Mouse (Mus musculus) thymus, adult 2 months (tissue): Measurements from ENCODE around the gene Blvrb. TPM values are rescaled to one million over a fixed set of nuclear protein-coding genes. Genes with fewer than 3 reads are reported as not detected.

Source experiments
- DNase-seq: peaks from one replicate; pipeline ENCODE4 v3.0.0; 2021
- H3K27ac ChIP-seq: fragments of 200-500 bp; 2 replicates; pipeline ENCODE4 v1.5.1; 2012; ENCODE audit warnings: low read length, control low read depth; ENCODE audit not compliant: control insufficient read depth, insufficient read depth
- H3K27me3 ChIP-seq: fragments of 200-500 bp; 2 replicates; pipeline ENCODE4 v1.6.1; 2012; ENCODE audit warnings: mild to moderate bottlenecking, low read length, moderate library complexity, mixed read lengths; ENCODE audit not compliant: control insufficient read depth, insufficient read depth
- H3K36me3 ChIP-seq: fragments of 200-500 bp; 2 replicates; pipeline ENCODE4 v1.6.1; 2012; ENCODE audit warnings: mild to moderate bottlenecking, low read length, moderate library complexity; ENCODE audit not compliant: control insufficient read depth, insufficient read depth
- H3K4me1 ChIP-seq: fragments of 200-500 bp; replicated peaks from 2 replicates; pipeline ENCODE4 v1.6.1; 2012; ENCODE audit warnings: low read length; ENCODE audit not compliant: control insufficient read depth, insufficient read depth
- H3K4me3 ChIP-seq: fragments of 200-500 bp; 2 replicates; pipeline ENCODE4 v1.5.1; 2012; ENCODE audit warnings: mild to moderate bottlenecking, low read length, control low read depth, moderate library complexity; ENCODE audit not compliant: control insufficient read depth, insufficient read depth
- CTCF ChIP-seq: fragments of 200-500 bp; IDR thresholded peaks from 2 replicates; pipeline ENCODE4 v1.5.1; 2012; ENCODE audit warnings: mild to moderate bottlenecking, control low read depth, low read length, moderate library complexity, borderline replicate concordance; ENCODE audit not compliant: control insufficient read depth, poor library complexity, insufficient read depth; ENCODE audit errors: extremely low read depth
- POLR2A ChIP-seq: fragments of 200-500 bp; IDR thresholded peaks from 2 replicates; pipeline ENCODE4 v1.6.1; 2012; ENCODE audit warnings: mild to moderate bottlenecking, low read length, control low read depth, moderate library complexity; ENCODE audit not compliant: control insufficient read depth, poor library complexity, insufficient read depth; ENCODE audit errors: extremely low read depth
- WGBS: fragments of 180-500 bp; shearing (Covaris S2); methylation state at CpG from one replicate; pipeline ENCODE4 v1.1.7; 2018; 5-methylcytosine and 5-hydroxymethylcytosine counted together
- polyA plus RNA-seq: library from polyadenylated mRNA; depleted of rRNA; stranded (reverse); fragments of >200 nt; gene quantifications from 2 replicates; pipeline ENCODE4 v1.2.3, GENCODE M21; 2012

Blvrb gene
- polyA plus RNA-seq, 1 experiment: 50.8 TPM

GRCm38 (mm10) chr7:27433349-27433748 lies 14.4 kb upstream of the Blvrb start:
- H3K36me3 ChIP-seq: no peaks in the 10 kb centered on the region
- H3K27ac ChIP-seq: no peak overlapping the region
- peaks cover 3% of the 10 kb centered on the region; the same call in 1 of the 2 replicates for H3K27me3 ChIP-seq
- TF ChIP-seq POLR2A: no peak
- no peak for TF ChIP-seq CTCF
- DNase-seq: no peak
- WGBS: 33% methylated on average over 10 of the region's 10 CpGs
- no peak overlapping the region for H3K4me3 ChIP-seq
- H3K4me1 ChIP-seq: no peaks in the 10 kb centered on the region

- 16% methylated on average over 10 of the region's 10 CpGs for WGBS
- H3K4me3 ChIP-seq: no peak overlapping the region
Measured at GRCm38 (mm10) chr7:27433794-27434193, 14.0 kb upstream of the Blvrb start.

GRCm38 (mm10) chr7:27437544-27437943 lies 10.2 kb upstream of the Blvrb start:
- WGBS: 72% methylated on average over 5 of the region's 5 CpGs
- Histone ChIP-seq H3K27me3 (peaks cover 3% of the 10 kb centered on the region; the same call in 1 of the 2 replicates), H3K27ac (no peak overlapping the region), H3K4me3 (no peak overlapping the region), H3K36me3 (no peaks in the 10 kb centered on the region), H3K4me1 (no peaks in the 10 kb centered on the region)
- DNase-seq: peak; percentile 39
- TF ChIP-seq POLR2A (no peak), CTCF (no peak)

More at GRCm38 (mm10) chr7:27433794-27434193, 14.0 kb upstream of the Blvrb start:
- no peak overlapping the region for H3K27ac ChIP-seq
- TF ChIP-seq POLR2A: no peak
- no peak for TF ChIP-seq CTCF
- H3K36me3 ChIP-seq: no peaks in the 10 kb centered on the region
- H3K4me1 ChIP-seq: no peaks in the 10 kb centered on the region
- H3K27me3 ChIP-seq: peaks cover 3% of the 10 kb centered on the region; the same call in 1 of the 2 replicates
- DNase-seq: no peak

GRCm38 (mm10) chr7:27440014-27440413 lies 7.8 kb upstream of the Blvrb start:
- Histone ChIP-seq H3K27ac (no peak overlapping the region), H3K4me3 (no peak overlapping the region), H3K27me3 (peaks cover 2% of the 10 kb centered on the region; the same call in 1 of the 2 replicates), H3K4me1 (no peaks in the 10 kb centered on the region), H3K36me3 (no peaks in the 10 kb centered on the region)
- WGBS: 85% methylated on average over 4 of the region's 4 CpGs
- no peak for TF ChIP-seq POLR2A
- no peak for TF ChIP-seq CTCF
- no peak for DNase-seq

- H3K27me3 ChIP-seq: peaks cover 11% of the 10 kb centered on the region; the same call in 1 of the 2 replicates
- TF ChIP-seq POLR2A (no peak), CTCF (no peak)
- H3K27ac ChIP-seq: no peak overlapping the region
- no peak for DNase-seq
- H3K4me1 ChIP-seq: peaks cover 12% of the 10 kb centered on the region
- H3K4me3 ChIP-seq: no peak overlapping the region
- 22% methylated on average over 18 of the region's 18 CpGs for WGBS
- H3K36me3 ChIP-seq: no peaks in the 10 kb centered on the region
Measured at GRCm38 (mm10) chr7:27446051-27446450, 1.7 kb upstream of the Blvrb start.

GRCm38 (mm10) chr7:27446521-27447418 lies 1.0 kb upstream of the Blvrb start:
- Histone ChIP-seq H3K36me3 (no peaks in the 10 kb centered on the region), H3K27ac (no peak overlapping the region), H3K27me3 (peaks cover 11% of the 10 kb centered on the region; the same call in 1 of the 2 replicates), H3K4me1 (peaks cover 12% of the 10 kb centered on the region), H3K4me3 (no peak overlapping the region)
- TF ChIP-seq CTCF: no peak
- TF ChIP-seq POLR2A: no peak
- 10% methylated on average over 51 of the region's 53 CpGs for WGBS
- no peak for DNase-seq
